Mouse (Mus musculus): ENCODE measurements around the gene Slc9a8. TPM values are rescaled to one million over a fixed set of nuclear protein-coding genes. Genes with fewer than 3 reads are reported as not detected.

The Slc9a8 gene
- polyA plus RNA-seq, 1 experiment from 2014 or later: 24.2 TPM

DNA sequence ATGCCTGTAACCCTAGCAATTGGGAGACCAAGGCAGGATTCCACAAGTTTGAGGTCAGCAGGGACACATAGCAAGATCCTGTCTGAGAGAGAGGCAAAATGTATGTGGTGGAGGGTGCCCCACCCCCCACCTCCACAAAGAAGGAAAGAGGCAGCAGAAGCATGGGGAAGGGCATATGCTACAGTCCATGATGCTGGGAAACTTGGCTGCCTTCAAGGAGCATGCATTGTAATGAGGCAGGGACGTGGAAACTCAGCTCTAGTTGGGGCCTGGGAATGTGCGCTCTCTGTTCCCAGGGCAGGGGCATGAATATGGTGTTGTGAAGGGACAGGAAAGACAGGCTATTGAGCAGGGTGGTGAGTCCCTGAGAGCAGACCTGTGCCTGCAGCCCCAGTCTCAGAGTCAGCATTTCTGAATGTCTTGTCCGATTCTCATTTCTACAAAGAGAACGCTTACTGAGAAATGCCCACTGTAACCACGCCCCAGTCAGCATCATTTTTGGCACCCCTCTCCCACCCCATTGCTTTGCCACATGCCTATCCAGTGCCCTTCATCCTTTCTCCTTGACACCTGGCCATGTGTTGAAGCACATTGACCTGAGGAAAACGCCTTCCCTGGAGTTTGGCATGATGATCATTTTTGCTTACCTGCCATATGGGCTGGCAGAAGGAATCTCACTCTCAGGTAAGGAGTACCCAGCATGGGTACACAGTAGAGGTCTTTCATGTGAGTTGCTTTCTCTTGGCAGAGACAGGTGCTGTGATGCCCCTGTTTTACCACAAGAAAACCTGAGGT lies 37.8 kb downstream of the Slc9a8 start:
- 95% methylated on average over 6 of the region's 6 CpGs for WGBS
- H3K4me2 ChIP-seq (replicated peaks): no peak overlapping the region
- H3K27ac ChIP-seq: no peak overlapping the region
- no peaks in the 10 kb centered on the region for H3K27me3 ChIP-seq
- no peak overlapping the region for H3K4me3 ChIP-seq
- no peaks in the 10 kb centered on the region for H3K4me1 ChIP-seq
- ATAC-seq (ENCODE audit: low FRiP score): no peak
- peaks cover 74% of the 10 kb centered on the region for H3K36me3 ChIP-seq
- H3K9me3 ChIP-seq (replicated peaks): no peaks in the 10 kb centered on the region
- H3K9ac ChIP-seq: no peak overlapping the region

DNA sequence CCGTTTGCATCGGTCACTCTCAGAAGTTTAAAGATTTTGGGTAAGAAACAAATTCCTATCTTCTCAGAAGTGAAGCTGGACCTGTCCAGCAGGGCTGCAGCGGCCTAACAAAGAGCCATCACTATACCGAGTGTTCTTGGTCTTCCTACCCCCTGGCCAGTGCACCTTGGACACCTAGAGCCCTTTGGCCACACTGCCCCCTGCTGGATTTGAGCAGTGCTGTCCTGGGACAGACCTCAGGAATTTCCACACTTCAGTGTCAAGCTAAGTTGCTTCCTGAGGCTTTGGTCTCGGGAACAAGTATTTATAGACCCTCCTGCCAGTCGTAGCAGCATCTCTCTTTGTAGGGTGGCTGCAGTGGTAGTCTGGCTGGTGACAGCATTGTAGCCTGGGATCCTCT lies 41.4 kb downstream of the Slc9a8 start:
- Histone ChIP-seq H3K27me3 (no peaks in the 10 kb centered on the region), H3K4me2 (replicated peaks) (no peak overlapping the region), H3K9ac (no peak overlapping the region), H3K4me3 (no peak overlapping the region), H3K4me1 (no peaks in the 10 kb centered on the region), H3K36me3 (peaks cover 68% of the 10 kb centered on the region), H3K27ac (no peak overlapping the region), H3K9me3 (replicated peaks) (no peaks in the 10 kb centered on the region)
- WGBS: 69% methylated on average over 6 of the region's 6 CpGs
- 0 out of 2 replicates have a peak, but pooled peaks have one; percentile 29 for ATAC-seq (ENCODE audit: low FRiP score)

DNA sequence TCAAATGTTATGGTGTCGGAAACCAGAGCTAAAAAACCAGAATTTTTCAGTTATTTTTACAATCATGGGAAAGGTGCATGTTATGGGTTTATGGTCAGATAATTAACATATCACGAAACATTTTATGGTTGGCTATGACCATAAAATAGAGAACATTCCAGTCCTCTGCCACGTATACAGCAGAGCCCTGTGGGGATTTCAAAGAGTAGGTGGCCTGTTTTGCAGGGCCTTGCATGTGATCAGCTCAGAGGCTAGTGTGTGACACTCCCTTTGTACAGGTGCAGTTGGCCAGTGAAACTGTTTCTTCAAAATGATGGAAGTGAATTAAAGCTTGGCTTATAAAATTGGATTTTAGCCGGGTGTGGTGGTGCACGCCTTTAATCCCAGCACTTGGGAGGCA lies 42.3 kb downstream of the Slc9a8 start:
- no peak overlapping the region for H3K4me3 ChIP-seq
- no peaks in the 10 kb centered on the region for H3K27me3 ChIP-seq
- no peak for ATAC-seq (ENCODE audit: low FRiP score)
- no peak overlapping the region for H3K4me2 ChIP-seq (replicated peaks)
- H3K4me1 ChIP-seq: no peaks in the 10 kb centered on the region
- 95% methylated on average over 5 of the region's 5 CpGs for WGBS
- H3K9me3 ChIP-seq (replicated peaks): no peaks in the 10 kb centered on the region
- H3K9ac ChIP-seq: no peak overlapping the region
- H3K27ac ChIP-seq: no peak overlapping the region
- peaks cover 69% of the 10 kb centered on the region for H3K36me3 ChIP-seq

DNA sequence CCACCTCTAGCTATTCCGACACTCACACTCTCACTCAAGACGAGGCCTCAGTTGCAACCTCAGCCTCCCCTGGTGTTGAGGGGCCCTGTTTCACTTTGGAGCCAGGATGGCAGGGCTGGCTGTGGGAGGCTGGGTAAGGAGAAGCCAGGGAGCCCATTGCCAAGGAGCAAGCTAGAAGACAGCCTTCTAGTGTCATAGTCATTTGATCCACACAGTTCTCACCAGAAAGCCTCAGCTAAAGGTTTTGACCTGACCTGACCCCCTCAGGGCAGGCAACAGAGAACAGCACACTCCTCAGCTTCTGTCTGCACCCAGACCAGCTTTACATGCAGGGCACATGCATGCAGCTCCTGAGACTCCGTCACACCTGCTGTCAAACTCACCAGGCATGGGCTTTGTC lies 44.4 kb downstream of the Slc9a8 start:
- Histone ChIP-seq H3K4me2 (replicated peaks) (no peak overlapping the region), H3K27ac (no peak overlapping the region), H3K27me3 (no peaks in the 10 kb centered on the region), H3K9me3 (replicated peaks) (no peaks in the 10 kb centered on the region), H3K36me3 (peaks cover 66% of the 10 kb centered on the region), H3K4me3 (no peak overlapping the region), H3K4me1 (no peaks in the 10 kb centered on the region), H3K9ac (no peak overlapping the region)
- no peak for ATAC-seq (ENCODE audit: low FRiP score)
- WGBS: 86% methylated on average over 3 of the region's 3 CpGs

DNA sequence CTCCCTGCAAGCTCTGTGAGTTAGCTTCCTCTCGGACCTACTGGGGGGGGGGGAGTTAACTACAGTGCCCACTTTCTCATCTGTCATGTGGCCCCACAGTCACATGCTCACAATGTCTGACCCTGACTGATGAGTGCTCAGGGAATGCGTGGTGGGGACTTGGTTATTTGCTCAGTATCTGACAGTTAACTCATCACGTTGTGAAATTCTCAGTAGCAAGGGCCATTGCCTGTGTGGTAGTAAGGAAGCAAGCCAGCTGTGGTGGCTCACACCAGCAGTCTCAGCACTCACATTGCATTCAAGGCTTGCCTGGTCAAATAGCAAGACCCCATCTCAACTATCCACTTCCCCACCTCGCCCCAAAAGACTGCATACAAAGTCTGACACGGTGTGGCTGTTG lies 45.7 kb downstream of the Slc9a8 start:
- 83% methylated on average over 5 of the region's 5 CpGs for WGBS
- no peaks in the 10 kb centered on the region for H3K9me3 ChIP-seq (replicated peaks)
- no peak for ATAC-seq (ENCODE audit: low FRiP score)
- H3K27me3 ChIP-seq: no peaks in the 10 kb centered on the region
- H3K9ac ChIP-seq: no peak overlapping the region
- H3K4me2 ChIP-seq (replicated peaks): no peak overlapping the region
- no peak overlapping the region for H3K4me3 ChIP-seq
- no peaks in the 10 kb centered on the region for H3K4me1 ChIP-seq
- H3K36me3 ChIP-seq: peaks cover 66% of the 10 kb centered on the region
- no peak overlapping the region for H3K27ac ChIP-seq

DNA sequence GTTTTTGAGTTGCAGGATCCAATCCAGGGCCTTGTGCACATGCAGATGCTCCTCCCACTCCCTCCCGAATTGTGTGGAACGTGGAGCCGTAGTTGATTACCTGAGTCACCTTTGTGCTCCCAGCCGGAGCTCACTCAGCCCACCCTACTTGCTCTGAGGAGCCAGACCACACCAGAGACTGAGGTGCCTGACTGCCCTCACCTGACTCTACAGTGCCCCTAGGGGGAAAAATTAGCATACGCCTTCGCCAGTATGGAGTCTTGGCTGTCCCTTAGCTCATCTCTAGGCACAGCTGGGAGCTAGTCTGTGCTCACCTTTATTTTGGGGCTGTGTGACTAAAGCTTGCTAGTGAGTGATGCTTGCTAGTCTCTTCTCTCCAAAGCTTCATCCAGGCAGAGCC lies 46.9 kb downstream of the Slc9a8 start:
- Histone ChIP-seq H3K27ac (no peak overlapping the region), H3K9ac (no peak overlapping the region), H3K4me3 (no peak overlapping the region), H3K4me1 (no peaks in the 10 kb centered on the region), H3K36me3 (peaks cover 79% of the 10 kb centered on the region), H3K27me3 (no peaks in the 10 kb centered on the region), H3K4me2 (replicated peaks) (no peak overlapping the region), H3K9me3 (replicated peaks) (no peaks in the 10 kb centered on the region)
- no peak for ATAC-seq (ENCODE audit: low FRiP score)
- 81% methylated on average over 6 of the region's 6 CpGs for WGBS

DNA sequence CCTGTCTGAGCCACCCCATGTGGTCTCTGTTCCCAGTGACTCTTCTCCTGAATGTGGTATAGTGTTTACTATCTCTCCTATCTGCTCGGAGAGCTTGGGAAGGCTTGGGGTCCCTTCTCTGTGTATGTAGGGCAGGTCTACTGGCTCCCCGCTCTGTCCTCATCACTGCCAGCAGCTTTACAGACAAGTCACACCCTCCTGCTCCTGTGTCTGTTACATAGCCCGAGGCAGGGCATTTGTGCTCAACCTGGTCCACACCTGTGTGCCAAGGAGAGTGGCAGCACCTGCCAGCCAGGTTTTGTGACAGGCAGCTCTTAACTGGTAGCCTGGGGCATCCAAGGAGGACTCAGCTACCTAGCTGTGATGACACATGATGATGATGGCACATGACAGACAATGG lies 49.1 kb downstream of the Slc9a8 start:
- 91% methylated on average over 3 of the region's 3 CpGs for WGBS
- ATAC-seq (ENCODE audit: low FRiP score): no peak
- Histone ChIP-seq H3K27ac (no peak overlapping the region), H3K36me3 (peaks cover 84% of the 10 kb centered on the region), H3K9me3 (replicated peaks) (no peaks in the 10 kb centered on the region), H3K4me1 (peaks cover 2% of the 10 kb centered on the region), H3K27me3 (no peaks in the 10 kb centered on the region), H3K4me2 (replicated peaks) (no peak overlapping the region), H3K9ac (no peak overlapping the region), H3K4me3 (no peak overlapping the region)

DNA sequence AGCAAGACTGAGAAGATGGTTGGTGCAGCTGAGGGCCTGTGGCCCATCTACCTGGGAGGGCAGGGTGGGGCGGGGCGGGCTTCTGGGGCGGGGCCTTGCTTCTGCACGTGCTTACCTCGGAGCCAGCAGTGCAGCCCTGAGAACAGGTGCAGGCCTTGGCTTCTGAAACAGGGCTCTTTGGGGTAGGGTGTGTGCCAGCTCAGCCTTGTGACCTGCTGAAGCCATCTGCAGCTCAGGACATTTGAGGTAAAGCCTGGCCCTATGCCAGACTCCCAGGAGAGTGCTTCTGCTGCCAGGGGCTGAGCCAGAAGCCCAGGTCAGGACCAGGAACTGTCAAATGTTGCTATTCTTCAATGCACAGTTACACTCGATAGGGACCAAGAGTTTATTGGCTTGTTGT lies 50.1 kb downstream of the Slc9a8 start:
- Histone ChIP-seq H3K4me2 (replicated peaks) (no peak overlapping the region), H3K27ac (no peak overlapping the region), H3K9me3 (replicated peaks) (no peaks in the 10 kb centered on the region), H3K36me3 (peaks cover 75% of the 10 kb centered on the region), H3K27me3 (no peaks in the 10 kb centered on the region), H3K4me1 (peaks cover 12% of the 10 kb centered on the region), H3K4me3 (no peak overlapping the region), H3K9ac (no peak overlapping the region)
- ATAC-seq (ENCODE audit: low FRiP score): no peak
- WGBS: 96% methylated on average over 6 of the region's 6 CpGs

DNA sequence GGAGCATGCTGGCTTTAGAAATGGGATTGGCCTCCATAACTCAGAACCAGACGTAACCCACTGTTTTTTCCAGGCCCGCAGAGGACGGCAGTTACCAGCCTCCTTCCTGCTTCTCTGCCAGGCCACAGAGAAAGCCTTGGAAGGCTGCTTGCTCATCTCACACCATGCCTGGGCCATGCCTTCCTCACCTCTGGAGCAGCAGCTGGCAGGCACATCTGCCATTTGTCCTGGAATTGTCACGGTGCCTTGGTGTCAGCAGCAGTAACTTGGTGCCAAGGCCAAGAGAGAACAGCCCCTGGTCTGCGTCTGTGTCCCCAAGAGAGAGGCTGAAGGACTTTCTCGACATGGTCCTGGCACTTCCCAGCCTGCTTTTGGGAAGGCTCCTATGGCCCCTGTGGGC lies 52.7 kb downstream of the Slc9a8 start:
- H3K4me2 ChIP-seq (replicated peaks): no peak overlapping the region
- no peak for ATAC-seq (ENCODE audit: low FRiP score)
- no peaks in the 10 kb centered on the region for H3K27me3 ChIP-seq
- H3K36me3 ChIP-seq: peaks cover 59% of the 10 kb centered on the region
- WGBS: 88% methylated on average over 6 of the region's 6 CpGs
- no peak overlapping the region for H3K4me3 ChIP-seq
- no peaks in the 10 kb centered on the region for H3K9me3 ChIP-seq (replicated peaks)
- H3K27ac ChIP-seq: no peak overlapping the region
- H3K4me1 ChIP-seq: peaks cover 20% of the 10 kb centered on the region
- no peak overlapping the region for H3K9ac ChIP-seq

DNA sequence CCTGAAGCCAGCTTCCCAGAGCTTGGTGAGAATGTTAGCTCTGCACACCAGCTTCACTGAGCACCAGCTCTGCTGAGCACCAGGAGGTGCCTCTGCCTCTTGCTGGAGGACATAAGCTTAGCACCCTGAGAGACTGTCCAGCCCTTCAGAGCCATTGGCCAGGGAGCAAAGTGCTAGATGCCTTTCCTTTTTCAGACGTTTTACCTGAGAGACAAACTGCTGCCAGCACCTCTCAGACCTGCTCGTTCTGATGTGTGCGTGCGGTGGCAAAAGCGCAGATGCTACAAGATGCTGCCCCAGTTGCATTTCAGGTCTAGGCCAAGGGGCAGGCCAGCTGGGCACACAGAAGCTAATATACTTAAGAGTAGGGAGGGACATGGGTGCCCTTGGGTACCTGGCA lies 54.1 kb downstream of the Slc9a8 start:
- peaks cover 20% of the 10 kb centered on the region for H3K4me1 ChIP-seq
- no peaks in the 10 kb centered on the region for H3K9me3 ChIP-seq (replicated peaks)
- peak overlapping the region; percentile 76 for H3K27ac ChIP-seq
- H3K4me3 ChIP-seq: no peak overlapping the region
- no peaks in the 10 kb centered on the region for H3K27me3 ChIP-seq
- ATAC-seq (ENCODE audit: low FRiP score): no peak
- 85% methylated on average over 5 of the region's 5 CpGs for WGBS
- peak overlapping the region; percentile 42; the same call in 1 of the 2 replicates for H3K9ac ChIP-seq
- peaks cover 46% of the 10 kb centered on the region for H3K36me3 ChIP-seq
- H3K4me2 ChIP-seq (replicated peaks): no peak overlapping the region

DNA sequence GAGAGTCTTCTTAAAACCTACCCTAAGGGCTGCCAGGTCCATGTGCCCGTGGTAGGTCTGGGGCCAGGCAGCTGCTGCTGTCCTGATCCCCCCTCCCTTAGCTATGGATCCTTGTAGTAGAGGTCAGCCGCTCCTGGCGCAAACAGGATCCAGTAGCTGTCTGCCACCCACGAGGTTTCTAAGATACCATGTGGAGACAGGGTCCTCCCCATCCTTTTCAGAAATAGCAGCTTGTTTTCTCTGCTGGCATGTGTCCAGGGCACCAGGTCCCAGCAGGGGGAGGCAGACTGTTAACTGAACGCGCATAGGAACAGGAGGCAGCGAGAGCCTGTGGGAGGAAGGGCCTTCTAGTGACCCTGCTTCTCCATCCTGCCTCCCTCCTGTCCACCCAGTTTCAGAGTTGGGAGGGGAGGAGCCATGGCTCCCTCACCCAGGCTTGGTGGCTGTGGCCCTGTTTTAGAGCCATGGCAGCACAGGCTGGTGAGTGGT lies 54.7 kb downstream of the Slc9a8 start:
- peak overlapping the region; percentile 42 for H3K9ac ChIP-seq
- H3K27me3 ChIP-seq: no peaks in the 10 kb centered on the region
- H3K4me3 ChIP-seq: no peak overlapping the region
- peaks cover 20% of the 10 kb centered on the region for H3K4me1 ChIP-seq
- no peak overlapping the region; the same call in 1 of the 2 replicates for H3K4me2 ChIP-seq (replicated peaks)
- no peaks in the 10 kb centered on the region for H3K9me3 ChIP-seq (replicated peaks)
- WGBS: 19% methylated on average over 7 of the region's 7 CpGs
- peak; percentile 82 for ATAC-seq (ENCODE audit: low FRiP score)
- peaks cover 40% of the 10 kb centered on the region for H3K36me3 ChIP-seq
- peak overlapping the region; percentile 76 for H3K27ac ChIP-seq

DNA sequence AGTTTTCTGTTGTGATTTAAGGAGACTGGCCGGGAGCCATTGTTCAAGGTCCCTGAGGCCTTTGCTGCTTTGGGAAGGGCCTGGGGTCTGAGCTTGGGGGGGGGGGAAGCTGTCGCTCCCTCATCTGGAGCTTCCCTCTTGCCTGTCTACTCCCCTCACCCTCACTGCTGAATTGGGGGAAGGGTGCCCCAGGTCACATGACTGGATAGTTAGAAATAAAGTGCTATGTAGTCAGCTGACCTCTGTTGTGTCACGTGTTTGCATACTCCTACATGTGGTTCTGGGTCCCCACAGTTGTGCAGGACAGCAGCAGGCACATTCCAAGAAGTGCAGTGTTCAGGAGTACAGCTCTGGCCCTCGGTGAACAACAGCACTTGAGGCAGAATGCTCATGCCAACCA lies 55.2 kb downstream of the Slc9a8 start:
- Histone ChIP-seq H3K4me1 (peaks cover 20% of the 10 kb centered on the region), H3K9ac (0 out of 2 replicates have a peak overlapping the region, but pooled peaks have one; percentile 37), H3K36me3 (peaks cover 35% of the 10 kb centered on the region), H3K4me2 (replicated peaks) (no peak overlapping the region; the same call in 1 of the 2 replicates), H3K27ac (peak overlapping the region; percentile 76), H3K9me3 (replicated peaks) (no peaks in the 10 kb centered on the region), H3K4me3 (no peak overlapping the region), H3K27me3 (no peaks in the 10 kb centered on the region)
- ATAC-seq (ENCODE audit: low FRiP score): peak; percentile 15; the same call in 1 of the 2 replicates
- WGBS: 73% methylated on average over 4 of the region's 4 CpGs

DNA sequence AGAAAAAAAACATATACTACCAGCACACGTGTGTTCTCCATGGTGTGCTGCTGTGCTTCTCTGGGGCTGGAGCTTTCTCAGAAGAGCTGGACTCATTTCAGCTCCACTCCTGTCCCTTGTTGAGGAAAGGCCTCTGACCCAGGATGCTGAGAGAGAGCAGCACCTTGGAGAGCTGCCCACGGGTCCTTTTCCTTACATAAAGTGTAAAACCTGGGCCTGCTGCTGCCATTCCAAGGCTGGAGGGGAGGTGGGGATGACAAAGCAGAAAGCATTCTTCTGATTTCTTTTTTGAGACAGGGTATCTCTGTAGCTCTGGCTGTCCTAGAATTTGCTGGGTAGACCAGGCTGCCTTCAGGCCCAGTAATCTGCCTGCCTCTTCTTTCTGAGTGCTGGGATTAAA lies 56.6 kb downstream of the Slc9a8 start:
- H3K4me1 ChIP-seq: peaks cover 20% of the 10 kb centered on the region
- ATAC-seq (ENCODE audit: low FRiP score): no peak
- no peak overlapping the region for H3K9ac ChIP-seq
- no peaks in the 10 kb centered on the region for H3K27me3 ChIP-seq
- peaks cover 31% of the 10 kb centered on the region for H3K36me3 ChIP-seq
- WGBS: 40% methylated on average over 2 of the region's 2 CpGs
- peak overlapping the region; percentile 35; the same call in 1 of the 2 replicates for H3K27ac ChIP-seq
- no peak overlapping the region for H3K4me2 ChIP-seq (replicated peaks)
- no peak overlapping the region for H3K4me3 ChIP-seq
- H3K9me3 ChIP-seq (replicated peaks): no peaks in the 10 kb centered on the region
